Mouse (Mus musculus) right cerebral cortex, postnatal 4 days (tissue): ENCODE data around the gene Lrp4.

Experiments
- DNase-seq: peaks from one replicate; pipeline ENCODE4 v3.0.0-alpha.2; 2022

Gene Lrp4

GRCm38 (mm10) chr2:91492071-91492635, 34.8 kb downstream of the Lrp4 start:
- DNase-seq, result no peak

DNA sequence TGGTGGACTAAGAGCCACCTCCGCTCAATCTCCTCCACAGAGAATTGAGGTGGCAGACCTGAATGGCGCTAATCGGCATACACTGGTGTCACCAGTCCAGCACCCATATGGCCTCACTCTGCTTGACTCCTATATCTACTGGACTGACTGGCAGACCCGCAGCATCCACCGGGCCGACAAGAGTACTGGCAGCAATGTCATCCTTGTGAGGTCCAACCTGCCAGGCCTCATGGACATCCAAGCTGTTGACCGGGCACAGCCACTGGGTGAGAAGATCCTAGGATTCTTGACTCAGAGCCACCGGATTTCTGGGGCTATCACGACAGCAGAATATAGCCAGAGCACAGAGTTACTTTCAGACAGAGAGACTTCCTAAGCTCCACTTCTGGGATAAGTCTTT, 36.7 kb downstream of the Lrp4 start:
- no peak for DNase-seq

GRCm38 (mm10) chr2:91498093-91498719, 40.9 kb downstream of the Lrp4 start:
- DNase-seq, result no peak

- DNase-seq, result no peak
Observed at GRCm38 (mm10) chr2:91508076-91508475, 50.8 kb downstream of the Lrp4 start.

GRCm38 (mm10) chr2:91517186-91517585, 59.9 kb downstream of the Lrp4 start:
- no peak for DNase-seq

GRCm38 (mm10) chr2:91526294-91527146, 69.2 kb downstream of the Lrp4 start, which contains the start of gene Ckap5:
Gene Ckap5 (plus strand): TSS chr2:91526762.
- DNase-seq, result peak; percentile 87

DNA sequence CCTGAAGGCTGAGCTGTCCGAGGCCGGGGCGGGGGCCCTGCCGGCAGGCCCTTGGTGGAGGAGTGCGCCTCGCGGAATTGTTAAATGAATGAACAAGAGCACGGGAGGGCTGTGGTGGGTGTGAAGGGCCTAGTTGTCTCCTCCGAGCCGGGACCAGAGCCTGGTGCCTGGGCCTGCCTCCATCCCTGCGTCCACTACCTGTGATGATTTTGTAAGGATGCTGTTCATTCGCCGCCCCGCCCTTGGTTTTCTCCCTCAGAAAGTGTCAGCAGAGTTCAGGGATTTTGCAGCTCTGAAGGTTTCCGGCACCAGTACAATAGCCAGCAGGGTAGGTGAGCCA, 69.8 kb downstream of the Lrp4 start:
- DNase-seq, result no peak

GRCm38 (mm10) chr2:91537588-91538205, 80.4 kb downstream of the Lrp4 start:
- peak; percentile 35 for DNase-seq
